Mouse (Mus musculus): ENCODE data around the gene Vstm5. TPM values are rescaled to one million over a fixed set of nuclear protein-coding genes. Genes with fewer than 3 reads are reported as not detected.
"Not testable (repeated sequence)": the region's sequence is repeated elsewhere in the genome, so short reads cannot be mapped to it uniquely, and the experiment has no call there.

The Vstm5 gene
- total RNA-seq (2014; fragmentation: Nextera tagmentation) (3.0 and 3.4 TPM in 2 replicates), total RNA-seq (2017) (0.88 and 1.5 TPM in 2 replicates)

- ATAC-seq (replicated peaks; ENCODE audit: low FRiP score, low TSS enrichment, poor library complexity, severe bottlenecking), result peak; percentile 82
Measured at GRCm38 (mm10) chr9:15239042-15239925, at the start of gene Vstm5. Gene Vstm5, plus strand, starts transcription at chr9:15239045.

- not testable (repeated sequence) for ATAC-seq (replicated peaks; ENCODE audit: low FRiP score, low TSS enrichment, poor library complexity, severe bottlenecking)
Measured at GRCm38 (mm10) chr9:15194806-15195205, 44.0 kb upstream of the Vstm5 start.

GRCm38 (mm10) chr9:15206631-15207030 is 32.2 kb upstream of the Vstm5 start:
- no peak for ATAC-seq (replicated peaks; ENCODE audit: low FRiP score, low TSS enrichment, poor library complexity, severe bottlenecking)

GRCm38 (mm10) chr9:15209320-15209719 is 29.5 kb upstream of the Vstm5 start:
- ATAC-seq (replicated peaks; ENCODE audit: low FRiP score, low TSS enrichment, poor library complexity, severe bottlenecking), result no peak

- no peak for ATAC-seq (replicated peaks; ENCODE audit: low FRiP score, low TSS enrichment, poor library complexity, severe bottlenecking)
Measured at GRCm38 (mm10) chr9:15211876-15212275, 27.0 kb upstream of the Vstm5 start.

GRCm38 (mm10) chr9:15213695-15214094 is 25.1 kb upstream of the Vstm5 start:
- ATAC-seq (replicated peaks; ENCODE audit: low FRiP score, low TSS enrichment, poor library complexity, severe bottlenecking), result no peak

GRCm38 (mm10) chr9:15224912-15225311 is 13.9 kb upstream of the Vstm5 start:
- ATAC-seq (replicated peaks; ENCODE audit: low FRiP score, low TSS enrichment, poor library complexity, severe bottlenecking), result no peak

- no peak for ATAC-seq (replicated peaks; ENCODE audit: low FRiP score, low TSS enrichment, poor library complexity, severe bottlenecking)
Measured at GRCm38 (mm10) chr9:15232445-15232844, 6.4 kb upstream of the Vstm5 start.

- no peak for ATAC-seq (replicated peaks; ENCODE audit: low FRiP score, low TSS enrichment, poor library complexity, severe bottlenecking)
Measured at GRCm38 (mm10) chr9:15233604-15234003, 5.2 kb upstream of the Vstm5 start.

GRCm38 (mm10) chr9:15235986-15236385 is 2.9 kb upstream of the Vstm5 start:
- ATAC-seq (replicated peaks; ENCODE audit: low FRiP score, low TSS enrichment, poor library complexity, severe bottlenecking), result no peak

- no peak for ATAC-seq (replicated peaks; ENCODE audit: low FRiP score, low TSS enrichment, poor library complexity, severe bottlenecking)
Measured at GRCm38 (mm10) chr9:15237516-15238296, 1.1 kb upstream of the Vstm5 start.

GRCm38 (mm10) chr9:15238297-15238990 is 401 bp upstream of the Vstm5 start:
- ATAC-seq (replicated peaks; ENCODE audit: low FRiP score, low TSS enrichment, poor library complexity, severe bottlenecking), result peak; percentile 29

- ATAC-seq (replicated peaks; ENCODE audit: low FRiP score, low TSS enrichment, poor library complexity, severe bottlenecking), result no peak
Measured at GRCm38 (mm10) chr9:15240006-15240405, 1.2 kb downstream of the Vstm5 start.

- no peak for ATAC-seq (replicated peaks; ENCODE audit: low FRiP score, low TSS enrichment, poor library complexity, severe bottlenecking)
Measured at GRCm38 (mm10) chr9:15240863-15241595, 2.2 kb downstream of the Vstm5 start.

- ATAC-seq (replicated peaks; ENCODE audit: low FRiP score, low TSS enrichment, poor library complexity, severe bottlenecking), result peak; percentile 71
Measured at GRCm38 (mm10) chr9:15241596-15241939, 2.7 kb downstream of the Vstm5 start.

GRCm38 (mm10) chr9:15242130-15242529 is 3.3 kb downstream of the Vstm5 start:
- ATAC-seq (replicated peaks; ENCODE audit: low FRiP score, low TSS enrichment, poor library complexity, severe bottlenecking), result 0 out of 2 replicates have a peak, but pooled peaks have one; percentile 18

GRCm38 (mm10) chr9:15245319-15246075 is 6.7 kb downstream of the Vstm5 start:
- ATAC-seq (replicated peaks; ENCODE audit: low FRiP score, low TSS enrichment, poor library complexity, severe bottlenecking), result no peak

GRCm38 (mm10) chr9:15250376-15250775 is 11.5 kb downstream of the Vstm5 start:
- ATAC-seq (replicated peaks; ENCODE audit: low FRiP score, low TSS enrichment, poor library complexity, severe bottlenecking), result peak; percentile 70

- ATAC-seq (replicated peaks; ENCODE audit: low FRiP score, low TSS enrichment, poor library complexity, severe bottlenecking), result no peak
Measured at GRCm38 (mm10) chr9:15252196-15252595, 13.4 kb downstream of the Vstm5 start.
